In the genomic region with DNA sequence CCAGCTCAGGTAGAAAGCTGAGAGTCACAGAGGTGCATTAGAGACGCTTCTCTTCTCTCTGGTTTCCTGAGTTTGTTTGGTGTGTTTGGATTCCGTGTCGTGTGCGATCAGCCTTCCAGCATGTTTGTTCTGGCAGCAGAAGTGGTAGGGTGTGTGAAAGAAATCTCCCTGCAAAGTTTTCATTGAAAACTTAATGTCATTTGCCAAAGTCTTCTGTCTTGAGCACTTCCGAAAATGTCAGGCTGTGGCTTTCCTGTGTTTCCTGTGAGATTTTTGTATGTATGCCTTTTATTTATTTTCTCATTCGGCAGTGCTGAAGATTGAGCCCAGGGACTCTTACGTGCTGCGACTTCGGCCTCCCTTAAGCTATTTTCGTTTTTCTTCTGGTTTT, we compare ENCODE assay signal across 10 mouse cellular contexts. TPM values are rescaled to one million over a fixed set of nuclear protein-coding genes. Genes with fewer than 3 reads are reported as not detected.
DNase-seq lines count a peak whose midpoint lies in the region; ATAC-seq and TF ChIP-seq lines count a peak whose summit lies in the region.
"Had no signal": no experiment of that assay in that cellular context is flagged by ENCODE, and none has a peak within 500 bp of the region (broad histone marks: within the 10 kb centered on the region; RNA-seq: fewer than 3 reads in every experiment).

No protein-coding gene starts in this region.

- WGBS in liver, embryonic 16.5 days (ENCODE audit: insufficient replicate concordance): 19% methylated on average over 10 of the region's 10 CpGs
- WGBS in liver, embryonic 12.5 days (ENCODE audit: insufficient replicate concordance): 52% methylated on average over 10 of the region's 10 CpGs
- 51% methylated on average over 10 of the region's 10 CpGs for WGBS in heart, embryonic 15.5 days
- WGBS in small intestine, adult 2 months: 47% methylated on average over 10 of the region's 10 CpGs

- ATAC-seq in CD4-positive, CD25-positive, alpha-beta regulatory T cell, adult 4 months: no peak
- ATAC-seq in liver, embryonic 16.5 days (ENCODE audit: low read depth): no peak
- no peak for ATAC-seq in liver, embryonic 12.5 days
- no peak for ATAC-seq in heart, embryonic 15.5 days (replicated peaks; ENCODE audit: insufficient number of reproducible peaks, insufficient read depth, low FRiP score, low read depth)

- DNase-seq in CD4-positive, CD25-positive, alpha-beta regulatory T cell, adult 2 months (ENCODE audit: low read depth, low spot score): peak; percentile 11
- no peak for DNase-seq in left cerebral cortex, adult 9 months (ENCODE audit: low spot score in 2 of 2)
- DNase-seq in MN1 (ENCODE audit: low spot score): no peak
- DNase-seq: kidney, postnatal 10 days had no signal

- peaks cover 6% of the 10 kb centered on the region for H3K4me1 ChIP-seq in liver, embryonic 16.5 days (ENCODE audit: control insufficient read depth, low read depth, low read length)
- H3K4me1 ChIP-seq in liver, embryonic 12.5 days: peaks cover 23% of the 10 kb centered on the region
- peaks cover 10% of the 10 kb centered on the region for H3K4me1 ChIP-seq in heart, embryonic 15.5 days (replicated peaks)
- H3K4me1 ChIP-seq in small intestine, adult 2 months (ENCODE audit: control insufficient read depth, insufficient read depth, insufficient read length, low read length): peaks cover 24% of the 10 kb centered on the region; the same call in 1 of the 2 replicates

- no peak overlapping the region for H3K4me2 ChIP-seq in liver, embryonic 16.5 days (ENCODE audit: low read depth, low read length)
- no peak overlapping the region for H3K4me2 ChIP-seq in liver, embryonic 12.5 days
- peak overlapping the region; percentile 0; the same call in 1 of the 2 replicates for H3K4me2 ChIP-seq in heart, embryonic 15.5 days

- TF ChIP-seq CTCF in small intestine, adult 2 months (IDR thresholded peaks at IDR 0.05; ENCODE audit: extremely low read depth, insufficient read length, insufficient replicate concordance, low read depth, low read length): no peak

- peak overlapping the region; percentile 22; the same call in 1 of the 2 replicates for H3K27ac ChIP-seq in liver, embryonic 16.5 days (ENCODE audit: low read length)
- no peak overlapping the region for H3K27ac ChIP-seq in liver, embryonic 12.5 days
- H3K27ac ChIP-seq in heart, embryonic 15.5 days: peak overlapping the region; percentile 4; the same call in 1 of the 2 replicates
- H3K27ac ChIP-seq in small intestine, adult 2 months (ENCODE audit: insufficient read depth, low read depth, low read length): peak overlapping the region; percentile 12; the same call in 1 of the 2 replicates

- H3K27me3 ChIP-seq in liver, embryonic 16.5 days (ENCODE audit: control insufficient read depth, insufficient read depth, low read depth, low read length): no peaks in the 10 kb centered on the region
- no peaks in the 10 kb centered on the region for H3K27me3 ChIP-seq in liver, embryonic 12.5 days (replicated peaks)
- H3K27me3 ChIP-seq in heart, embryonic 15.5 days: no peaks in the 10 kb centered on the region
- H3K27me3 ChIP-seq in small intestine, adult 2 months (ENCODE audit: control insufficient read depth, insufficient read depth, low read length): no peaks in the 10 kb centered on the region

- H3K36me3 ChIP-seq in liver, embryonic 16.5 days (ENCODE audit: control insufficient read depth, insufficient read depth): no peaks in the 10 kb centered on the region
- no peaks in the 10 kb centered on the region for H3K36me3 ChIP-seq in liver, embryonic 12.5 days
- no peaks in the 10 kb centered on the region for H3K36me3 ChIP-seq in heart, embryonic 15.5 days
- no peaks in the 10 kb centered on the region for H3K36me3 ChIP-seq in small intestine, adult 2 months (ENCODE audit: control insufficient read depth, insufficient read depth, low read length)

- no peak overlapping the region for H3K9ac ChIP-seq in liver, embryonic 16.5 days (ENCODE audit: low read depth, low read length)
- H3K9ac ChIP-seq in liver, embryonic 12.5 days: no peak overlapping the region
- no peak overlapping the region for H3K9ac ChIP-seq in heart, embryonic 15.5 days

- TF ChIP-seq POLR2A in small intestine, adult 2 months (IDR thresholded peaks at IDR 0.05; ENCODE audit: low read depth, low read length): no peak

- H3K4me3 ChIP-seq in liver, embryonic 16.5 days (ENCODE audit: low read depth, low read length): no peak overlapping the region
- H3K4me3 ChIP-seq in liver, embryonic 12.5 days: no peak overlapping the region
- no peak overlapping the region for H3K4me3 ChIP-seq in heart, embryonic 15.5 days
- no peak overlapping the region for H3K4me3 ChIP-seq in small intestine, adult 2 months (ENCODE audit: low read depth, low read length)
- H3K4me3 ChIP-seq: erythroblast, embryonic 14.5 days had no signal

- no peaks in the 10 kb centered on the region for H3K9me3 ChIP-seq in liver, embryonic 16.5 days (replicated peaks; ENCODE audit: control insufficient read depth, low read length)
- H3K9me3 ChIP-seq in liver, embryonic 12.5 days (replicated peaks): no peaks in the 10 kb centered on the region
- H3K9me3 ChIP-seq in heart, embryonic 15.5 days (replicated peaks): no peaks in the 10 kb centered on the region; the same call in 1 of the 2 replicates

RNA-seq across cellular contexts. Expression of a gene that starts 19.1 kb away (rescaled TPM):
- polyA plus RNA-seq in CD4-positive, CD25-positive, alpha-beta regulatory T cell, adult 4 months (2017; shearing (Covaris generic)): under 1 TPM; 0.19 to 0.63 TPM
- 1.9 and 2.2 TPM in 2 replicates for polyA plus RNA-seq in liver, embryonic 16.5 days (2015; fragmentation: Nextera tagmentation; extraction: Ambion mirVana)
- 3.6 and 4.1 TPM in 2 replicates for polyA plus RNA-seq in liver, embryonic 12.5 days (2016; fragmentation: Nextera tagmentation; extraction: Ambion mirVana)
- 1.5 and 1.7 TPM in 2 replicates for polyA plus RNA-seq in heart, embryonic 15.5 days (2015; fragmentation: Nextera tagmentation; extraction: Ambion mirVana)
- 51.3 and 133 TPM in 2 replicates for polyA plus RNA-seq in small intestine, adult 2 months (2012; rRNA removed)

Comparison
In these comparisons a context has a peak if more than half of its experiments do, and no peak if none do; other contexts are left out.
1. RNA of a gene that starts 19.1 kb away (polyA plus RNA-seq): 51.3 to 133 TPM in small intestine, adult 2 months; 3.6 to 4.1 TPM in liver, embryonic 12.5 days, 1.9 to 2.2 TPM in liver, embryonic 16.5 days, 1.5 to 1.7 TPM in heart, embryonic 15.5 days and 0.19 to 0.63 TPM in CD4-positive, CD25-positive, alpha-beta regulatory T cell, adult 4 months; every median in the first group is over 10 times any median in the second.